Mouse (Mus musculus) hindbrain, embryonic 12.5 days (tissue): ENCODE measurements around the gene 0610012G03Rik. TPM values are rescaled to one million over a fixed set of nuclear protein-coding genes. Genes with fewer than 3 reads are reported as not detected.

Experiments used
- ATAC-seq: fragments of 200-750 bp; cut with Nextera tagmentation; 2 replicates; pipeline ENCODE4 v1.8.0; 2017; ENCODE audit warnings: moderate TSS enrichment; ENCODE audit not compliant: low FRiP score
- H3K27ac ChIP-seq: fragments of 300-500 bp; sonication (generic); 2 replicates; pipeline ENCODE4 v1.5.1; 2016; ENCODE audit warnings: mild to moderate bottlenecking
- H3K27me3 ChIP-seq: fragments of 300-500 bp; sonication (generic); 2 replicates; pipeline ENCODE4 v1.6.1; 2016; ENCODE audit warnings: mild to moderate bottlenecking
- H3K36me3 ChIP-seq: fragments of 300-500 bp; sonication (generic); 2 replicates; pipeline ENCODE4 v1.6.1; 2016; ENCODE audit warnings: mild to moderate bottlenecking
- H3K4me1 ChIP-seq: fragments of 300-500 bp; sonication (generic); 2 replicates; pipeline ENCODE4 v1.6.1; 2016
- H3K4me2 ChIP-seq: fragments of 300-500 bp; sonication (generic); replicated peaks from 2 replicates; pipeline ENCODE4 v1.6.1; 2016; ENCODE audit warnings: mild to moderate bottlenecking
- H3K4me3 ChIP-seq: fragments of 300-500 bp; sonication (generic); 2 replicates; pipeline ENCODE4 v1.5.1; 2016; ENCODE audit warnings: mild to moderate bottlenecking
- H3K9ac ChIP-seq: fragments of 300-500 bp; sonication (generic); 2 replicates; pipeline ENCODE4 v1.6.1; 2016; ENCODE audit warnings: mild to moderate bottlenecking, moderate library complexity
- H3K9me3 ChIP-seq: fragments of 300-500 bp; sonication (generic); replicated peaks from 2 replicates; pipeline ENCODE4 v1.6.1; 2016; ENCODE audit warnings: mild to moderate bottlenecking
- whole genome bisulfite sequencing: fragments of 180-500 bp; shearing (Covaris S2); methylation state at CpG from one replicate; pipeline ENCODE4 v1.1.7; 2016; 5-methylcytosine and 5-hydroxymethylcytosine counted together
- polyA plus RNA-seq: library from polyadenylated mRNA; unstranded; fragments of >200 nt; fragmentation: Nextera tagmentation; extraction: Ambion mirVana; gene quantifications from 2 replicates; pipeline ENCODE4 v1.2.1, GENCODE M21; 2016

Gene 0610012G03Rik
- polyA plus RNA-seq, 1 experiment from 2014 or later: 88.2 TPM

DNA sequence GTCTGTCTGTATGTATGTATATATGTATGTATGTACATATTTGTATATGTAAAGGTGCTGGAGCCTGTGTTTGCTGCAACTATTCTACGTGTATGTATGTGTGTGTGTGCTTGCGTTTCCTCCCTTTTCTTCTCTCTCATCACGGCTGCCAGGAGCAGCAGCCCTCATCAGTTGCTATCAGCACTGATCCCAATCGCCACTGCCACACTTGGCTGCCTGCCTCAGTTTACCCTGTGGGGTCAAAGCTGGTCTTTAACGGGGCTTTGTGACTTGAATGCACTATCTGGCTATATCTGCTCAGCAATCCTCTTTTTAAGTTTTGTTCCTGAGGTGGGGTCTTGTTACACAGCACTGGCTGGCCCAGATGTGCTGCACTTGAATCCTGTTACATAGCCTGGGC, 20.9 kb downstream of the 0610012G03Rik start:
- Histone ChIP-seq H3K4me1 (peaks cover 8% of the 10 kb centered on the region), H3K4me3 (no peak overlapping the region), H3K27ac (no peak overlapping the region), H3K4me2 (no peak overlapping the region), H3K36me3 (no peaks in the 10 kb centered on the region), H3K9me3 (no peaks in the 10 kb centered on the region), H3K27me3 (peaks cover 3% of the 10 kb centered on the region; the same call in 1 of the 2 replicates), H3K9ac (no peak overlapping the region)
- ATAC-seq: no peak
- WGBS: 81% methylated on average over 5 of the region's 5 CpGs

DNA sequence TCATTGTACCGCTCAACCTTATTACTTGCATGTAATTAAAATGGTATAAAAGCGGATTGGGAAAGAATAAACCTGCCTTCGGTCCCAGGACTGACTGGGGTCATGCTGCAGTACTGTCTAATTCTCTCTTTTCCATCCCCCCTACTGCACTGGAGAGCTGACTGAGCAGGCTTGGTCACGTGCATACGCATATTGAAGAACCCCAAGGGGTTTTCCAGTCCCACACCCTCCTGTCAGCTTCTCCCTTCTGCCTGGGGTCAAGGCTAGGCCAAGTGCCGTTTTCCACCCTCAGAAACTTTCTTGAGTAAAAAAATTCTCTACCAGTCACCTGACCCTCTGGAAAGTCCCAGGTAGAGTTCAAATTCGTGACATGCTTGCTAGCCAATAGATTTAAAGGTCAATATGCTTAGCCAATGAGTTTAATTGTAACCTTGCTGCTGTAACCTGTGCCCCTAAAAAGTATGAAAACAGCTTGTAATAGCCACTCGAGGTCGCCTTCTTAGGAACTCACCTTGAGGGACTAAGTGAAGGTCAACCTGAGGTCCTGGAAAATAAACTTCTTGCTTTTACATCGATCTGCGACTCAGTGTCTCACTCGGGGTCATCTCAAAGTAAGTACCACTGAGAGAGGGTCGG, 21.6 kb downstream of the 0610012G03Rik start:
- Histone ChIP-seq H3K4me2 (no peak overlapping the region), H3K9ac (no peak overlapping the region), H3K27ac (no peak overlapping the region), H3K9me3 (no peaks in the 10 kb centered on the region), H3K27me3 (peaks cover 3% of the 10 kb centered on the region; the same call in 1 of the 2 replicates), H3K4me1 (peaks cover 2% of the 10 kb centered on the region; the same call in 1 of the 2 replicates), H3K36me3 (no peaks in the 10 kb centered on the region), H3K4me3 (no peak overlapping the region)
- 83% methylated on average over 13 of the region's 13 CpGs for WGBS
- ATAC-seq: no peak

DNA sequence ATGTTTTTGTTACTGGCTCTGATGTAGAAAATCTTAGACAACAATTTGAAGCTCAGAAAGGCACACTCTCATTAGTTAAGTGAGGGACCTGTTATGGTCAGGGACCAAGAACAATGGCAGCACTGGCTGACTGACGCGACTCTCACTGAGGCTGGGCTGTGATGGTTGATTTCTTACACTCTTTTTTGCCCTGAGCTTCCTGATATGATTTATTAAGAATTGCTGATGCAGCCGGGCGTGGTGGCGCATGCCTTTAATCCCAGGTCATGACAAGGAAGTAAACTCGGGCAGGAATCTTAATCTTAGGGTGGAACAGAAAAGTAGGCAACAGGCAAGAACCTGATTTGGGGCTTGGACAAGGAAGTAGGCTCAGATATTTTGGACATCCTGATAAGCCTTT, 22.2 kb downstream of the 0610012G03Rik start:
- Histone ChIP-seq H3K4me1 (no peaks in the 10 kb centered on the region), H3K9me3 (no peaks in the 10 kb centered on the region), H3K36me3 (no peaks in the 10 kb centered on the region), H3K27ac (no peak overlapping the region), H3K4me2 (no peak overlapping the region), H3K9ac (no peak overlapping the region), H3K27me3 (no peaks in the 10 kb centered on the region; the same call in 1 of the 2 replicates), H3K4me3 (no peak overlapping the region)
- 81% methylated on average over 6 of the region's 6 CpGs for WGBS
- ATAC-seq: no peak

DNA sequence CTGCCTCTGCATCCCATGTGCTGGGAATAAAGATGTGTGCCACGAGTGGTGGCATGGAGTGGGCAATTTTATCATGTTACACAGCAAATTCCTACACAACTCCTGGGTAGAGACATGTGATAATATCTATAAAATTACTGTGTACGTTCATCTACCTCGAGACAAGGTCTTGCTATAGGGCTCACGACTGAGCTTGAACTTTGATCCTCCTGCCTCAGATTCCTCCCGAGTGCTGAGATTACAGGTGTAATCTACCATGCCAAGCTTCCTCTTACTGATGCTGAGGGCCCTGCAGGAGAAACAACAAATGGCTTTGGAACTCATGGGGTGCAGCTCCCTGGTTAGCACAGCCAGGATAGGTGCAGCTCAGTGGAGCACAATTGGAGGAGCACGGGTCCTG, 23.9 kb downstream of the 0610012G03Rik start:
- H3K9me3 ChIP-seq: no peaks in the 10 kb centered on the region
- WGBS: 86% methylated on average over 6 of the region's 6 CpGs
- H3K4me2 ChIP-seq: no peak overlapping the region
- H3K4me1 ChIP-seq: no peaks in the 10 kb centered on the region; the same call in 1 of the 2 replicates
- ATAC-seq: no peak
- no peaks in the 10 kb centered on the region for H3K27me3 ChIP-seq
- no peaks in the 10 kb centered on the region for H3K36me3 ChIP-seq
- no peak overlapping the region for H3K27ac ChIP-seq
- no peak overlapping the region for H3K9ac ChIP-seq
- no peak overlapping the region for H3K4me3 ChIP-seq

DNA sequence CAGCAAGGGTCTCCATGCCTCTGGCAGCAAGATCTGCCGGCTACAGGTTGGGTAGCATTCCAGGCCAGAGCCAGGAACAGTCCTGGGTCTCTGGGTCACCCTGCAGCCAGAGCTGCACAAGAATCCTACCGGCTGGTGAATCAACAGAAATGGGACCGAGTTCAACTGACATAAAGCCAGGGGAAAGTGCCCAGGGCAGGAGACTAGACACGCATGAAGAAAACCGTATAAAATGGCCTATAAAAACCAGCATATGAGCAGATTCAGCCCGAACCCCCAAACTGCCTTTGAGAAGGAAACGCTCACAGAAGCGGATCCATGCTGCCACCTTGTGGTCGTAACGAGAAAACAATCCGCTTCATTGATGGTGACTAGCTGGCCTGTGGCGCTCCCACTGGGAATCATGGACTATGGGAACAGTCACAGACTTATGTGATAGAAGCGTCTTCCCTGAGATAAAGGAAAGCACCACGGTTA, 30.0 kb downstream of the 0610012G03Rik start:
- no peak overlapping the region for H3K4me3 ChIP-seq
- H3K36me3 ChIP-seq: no peaks in the 10 kb centered on the region
- H3K27me3 ChIP-seq: no peaks in the 10 kb centered on the region
- no peaks in the 10 kb centered on the region for H3K9me3 ChIP-seq
- peaks cover 2% of the 10 kb centered on the region for H3K4me1 ChIP-seq
- peak overlapping the region; percentile 37 for H3K4me2 ChIP-seq
- 0 out of 2 replicates have a peak overlapping the region, but pooled peaks have one; percentile 8 for H3K9ac ChIP-seq
- ATAC-seq: no peak
- 3% methylated on average over 14 of the region's 14 CpGs for WGBS
- no peak overlapping the region for H3K27ac ChIP-seq

DNA sequence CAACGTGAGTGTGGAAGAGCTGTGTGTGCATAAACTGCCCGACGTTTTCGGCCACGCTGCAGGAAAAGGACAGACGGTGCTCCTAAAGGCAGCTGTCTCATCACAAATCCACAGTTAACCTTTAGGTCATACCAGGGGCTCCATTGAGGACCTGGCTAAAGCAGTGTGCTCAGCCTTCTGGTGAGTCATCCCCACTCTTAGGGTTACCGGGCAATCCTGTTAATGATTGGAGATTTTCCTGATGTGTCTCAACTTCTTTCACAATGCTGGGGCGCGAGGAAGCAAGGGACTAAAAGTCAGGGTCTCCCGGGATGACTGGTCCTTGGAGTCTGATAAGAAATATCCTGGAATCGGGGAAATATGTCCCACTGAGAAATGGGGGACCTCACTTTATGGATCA, 30.5 kb downstream of the 0610012G03Rik start:
- H3K4me1 ChIP-seq: peaks cover 2% of the 10 kb centered on the region
- H3K4me2 ChIP-seq: no peak overlapping the region
- H3K27me3 ChIP-seq: no peaks in the 10 kb centered on the region
- no peak overlapping the region for H3K27ac ChIP-seq
- H3K36me3 ChIP-seq: no peaks in the 10 kb centered on the region
- no peaks in the 10 kb centered on the region for H3K9me3 ChIP-seq
- no peak for ATAC-seq
- H3K9ac ChIP-seq: no peak overlapping the region
- no peak overlapping the region for H3K4me3 ChIP-seq
- WGBS: 71% methylated on average over 11 of the region's 11 CpGs

DNA sequence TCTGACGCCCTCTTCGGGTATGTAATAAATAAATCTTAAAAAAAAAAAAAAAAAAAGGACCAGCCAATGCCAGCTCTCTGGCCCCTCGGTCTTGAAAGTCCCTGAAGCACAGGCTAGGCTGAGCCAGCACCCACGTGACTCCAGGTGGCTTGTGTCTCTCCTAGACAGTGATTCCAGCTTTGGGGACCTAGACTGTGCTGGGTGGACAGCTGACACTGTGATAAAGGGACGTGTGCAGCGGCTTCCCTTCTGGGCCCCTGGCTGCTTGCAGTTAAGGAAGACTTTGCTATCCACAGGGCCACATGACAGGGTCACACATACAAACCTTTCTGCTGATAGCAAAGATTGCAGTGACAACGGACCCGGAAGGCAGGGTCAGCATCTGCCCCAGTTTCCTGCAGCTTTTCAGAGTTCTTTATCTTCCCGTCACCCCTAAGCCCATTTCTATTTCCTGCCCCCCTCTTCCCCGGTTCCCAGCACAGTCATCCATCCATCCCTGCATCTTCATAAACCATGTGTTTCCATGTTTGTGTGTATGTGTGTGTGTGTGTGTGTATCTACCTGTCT, 37.9 kb downstream of the 0610012G03Rik start:
- no peaks in the 10 kb centered on the region; the same call in 1 of the 2 replicates for H3K27me3 ChIP-seq
- H3K9me3 ChIP-seq: no peaks in the 10 kb centered on the region
- no peak for ATAC-seq
- peaks cover 15% of the 10 kb centered on the region for H3K4me1 ChIP-seq
- 75% methylated on average over 10 of the region's 10 CpGs for WGBS
- H3K4me3 ChIP-seq: no peak overlapping the region
- no peaks in the 10 kb centered on the region for H3K36me3 ChIP-seq
- no peak overlapping the region for H3K9ac ChIP-seq
- H3K27ac ChIP-seq: no peak overlapping the region
- H3K4me2 ChIP-seq: no peak overlapping the region

DNA sequence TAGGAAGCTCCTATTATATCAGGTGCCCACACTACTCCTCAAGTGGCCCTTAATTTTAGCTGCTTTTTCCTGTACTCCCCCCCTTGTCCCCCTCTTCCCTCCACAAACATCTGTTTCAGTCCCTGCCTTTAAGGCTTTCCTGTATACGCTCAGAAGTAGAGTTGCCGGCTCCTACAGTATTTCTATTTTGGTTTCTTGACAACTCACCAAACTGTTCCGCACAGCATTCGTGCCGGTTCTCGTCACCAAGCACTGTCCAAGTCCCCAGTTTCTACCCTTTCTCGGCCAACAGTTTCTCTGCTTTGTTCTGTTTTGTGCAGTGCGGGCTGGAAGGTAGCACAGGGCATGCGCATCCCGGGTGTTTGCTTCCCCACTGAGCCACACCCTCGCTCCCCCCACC, 39.3 kb downstream of the 0610012G03Rik start:
- WGBS: 64% methylated on average over 11 of the region's 11 CpGs
- H3K4me3 ChIP-seq: no peak overlapping the region
- peak overlapping the region; percentile 8; the same call in 1 of the 2 replicates for H3K4me2 ChIP-seq
- no peak overlapping the region for H3K9ac ChIP-seq
- H3K4me1 ChIP-seq: peaks cover 15% of the 10 kb centered on the region
- H3K9me3 ChIP-seq: no peaks in the 10 kb centered on the region
- no peak for ATAC-seq
- H3K27ac ChIP-seq: no peak overlapping the region
- no peaks in the 10 kb centered on the region; the same call in 1 of the 2 replicates for H3K27me3 ChIP-seq
- no peaks in the 10 kb centered on the region for H3K36me3 ChIP-seq

DNA sequence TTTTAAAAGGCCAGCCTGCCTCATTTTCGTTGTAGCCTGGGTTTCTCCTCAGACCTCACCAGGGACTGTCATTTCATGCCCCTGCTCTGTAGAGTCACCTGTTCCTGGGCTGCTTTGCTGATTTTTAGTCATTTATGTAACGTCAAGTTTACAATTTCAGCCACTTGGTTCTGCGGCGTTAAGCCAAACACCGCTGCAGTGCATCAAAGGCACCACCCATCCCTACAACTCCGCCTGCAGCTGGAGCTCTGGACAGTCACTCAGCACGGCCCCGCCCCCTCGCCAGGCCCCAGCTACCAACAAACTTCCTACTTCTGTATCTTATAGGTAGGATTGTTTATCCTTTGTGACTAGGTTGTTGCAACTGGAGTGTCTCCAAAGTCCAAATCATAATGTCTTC, 41.4 kb downstream of the 0610012G03Rik start:
- H3K27ac ChIP-seq: 0 out of 2 replicates have a peak overlapping the region, but pooled peaks have one; percentile 17
- no peaks in the 10 kb centered on the region; the same call in 1 of the 2 replicates for H3K27me3 ChIP-seq
- H3K4me3 ChIP-seq: 0 out of 2 replicates have a peak overlapping the region, but pooled peaks have one; percentile 8
- peak overlapping the region; percentile 43 for H3K4me2 ChIP-seq
- no peaks in the 10 kb centered on the region for H3K36me3 ChIP-seq
- H3K4me1 ChIP-seq: peaks cover 15% of the 10 kb centered on the region
- ATAC-seq: no peak
- no peaks in the 10 kb centered on the region for H3K9me3 ChIP-seq
- H3K9ac ChIP-seq: peak overlapping the region; percentile 19; the same call in 1 of the 2 replicates
- WGBS: 16% methylated on average over 9 of the region's 9 CpGs

DNA sequence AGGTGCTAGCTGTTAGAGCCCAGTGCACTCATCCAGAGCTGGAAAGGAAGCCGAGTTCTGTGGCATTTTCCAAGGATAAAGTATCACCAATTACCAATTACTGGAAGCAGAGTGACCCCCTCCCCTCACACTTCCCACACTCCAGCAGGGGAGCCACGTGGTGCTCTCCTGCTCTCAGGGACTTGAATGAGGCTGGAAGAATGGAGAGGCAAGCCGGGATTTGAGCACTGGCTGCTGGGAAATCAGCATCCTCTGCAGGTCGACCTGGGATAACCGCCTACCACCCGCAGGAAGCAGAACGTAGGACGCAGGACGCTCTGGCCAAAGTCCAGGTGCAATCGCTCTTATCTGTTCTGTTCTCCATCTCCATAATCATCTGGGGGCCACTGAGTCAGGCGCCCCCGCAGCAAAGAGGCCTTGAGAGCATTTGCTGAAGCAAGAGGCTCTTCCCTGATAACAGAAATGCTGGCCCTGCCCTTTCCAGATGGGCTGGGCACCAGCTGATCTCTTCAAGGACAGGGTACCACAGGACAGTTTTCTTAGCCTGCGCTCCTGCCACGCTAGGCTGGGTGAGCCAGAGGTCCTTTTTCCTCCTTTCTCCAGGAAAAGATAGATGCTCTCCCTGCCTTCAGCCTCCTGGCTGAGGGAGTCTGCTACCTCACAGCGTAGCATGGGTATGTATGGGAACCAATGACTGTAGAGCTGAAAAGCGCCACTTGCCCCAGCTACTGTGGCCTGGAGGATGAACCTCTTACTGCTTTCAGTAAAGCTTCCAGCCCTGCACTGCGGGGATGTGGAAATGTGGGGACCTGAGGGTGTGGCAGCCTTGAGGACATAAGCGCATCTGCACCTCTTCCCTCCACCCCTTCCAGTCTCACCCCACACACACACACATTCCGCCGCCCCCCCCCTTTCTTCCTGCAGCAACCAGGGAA, 42.1 kb downstream of the 0610012G03Rik start:
- H3K27me3 ChIP-seq: no peaks in the 10 kb centered on the region; the same call in 1 of the 2 replicates
- H3K9me3 ChIP-seq: no peaks in the 10 kb centered on the region
- peak overlapping the region; percentile 19; the same call in 1 of the 2 replicates for H3K9ac ChIP-seq
- no peaks in the 10 kb centered on the region for H3K36me3 ChIP-seq
- peaks cover 15% of the 10 kb centered on the region for H3K4me1 ChIP-seq
- H3K4me2 ChIP-seq: peak overlapping the region; percentile 43
- ATAC-seq: 0 out of 2 replicates have a peak, but pooled peaks have one; percentile 16
- 0 out of 2 replicates have a peak overlapping the region, but pooled peaks have one; percentile 8 for H3K4me3 ChIP-seq
- WGBS: 35% methylated on average over 20 of the region's 20 CpGs
- H3K27ac ChIP-seq: peak overlapping the region; percentile 17; the same call in 1 of the 2 replicates

DNA sequence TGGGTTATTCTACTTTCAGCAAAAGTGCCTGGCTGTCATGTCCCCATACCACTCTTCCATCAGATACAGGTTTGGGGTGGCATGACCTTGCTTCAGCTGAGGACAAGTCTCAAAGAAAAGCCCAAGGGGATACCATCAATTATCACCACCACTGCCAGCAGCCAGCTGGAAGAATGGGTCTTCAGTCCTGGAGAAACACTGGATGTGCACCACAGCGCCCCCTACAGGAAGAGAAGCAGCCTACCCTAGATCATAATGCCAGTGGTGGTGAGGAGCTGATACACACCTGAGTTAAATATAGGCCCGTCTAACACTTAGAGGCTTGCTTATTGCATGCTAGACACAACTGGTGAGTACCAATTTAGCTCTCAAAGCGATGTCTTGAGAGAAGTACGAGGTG, 43.0 kb downstream of the 0610012G03Rik start:
- peaks cover 15% of the 10 kb centered on the region for H3K4me1 ChIP-seq
- H3K27me3 ChIP-seq: no peaks in the 10 kb centered on the region; the same call in 1 of the 2 replicates
- H3K9ac ChIP-seq: no peak overlapping the region
- H3K4me2 ChIP-seq: no peak overlapping the region
- peaks cover 2% of the 10 kb centered on the region for H3K9me3 ChIP-seq
- ATAC-seq: no peak
- 80% methylated on average over 4 of the region's 4 CpGs for WGBS
- H3K4me3 ChIP-seq: no peak overlapping the region
- H3K36me3 ChIP-seq: no peaks in the 10 kb centered on the region
- no peak overlapping the region for H3K27ac ChIP-seq

DNA sequence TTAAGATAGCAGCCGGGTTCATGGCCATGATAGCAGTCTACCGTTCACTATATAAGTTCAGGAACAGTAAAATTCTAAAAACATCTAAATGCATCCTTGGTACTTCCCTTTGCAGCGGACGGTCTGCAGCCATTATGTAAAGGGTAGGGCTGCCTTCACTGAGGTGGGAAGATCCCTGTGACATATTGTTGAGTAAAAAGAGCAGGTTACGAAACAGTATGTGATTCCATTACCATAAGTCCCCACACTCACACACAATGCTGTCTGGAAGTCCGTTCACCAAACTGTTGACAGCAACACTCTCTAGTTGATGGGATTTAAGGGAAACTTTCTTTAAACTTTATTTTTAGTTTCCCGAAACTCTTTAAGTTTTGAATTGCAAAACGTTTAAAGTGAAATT, 45.1 kb downstream of the 0610012G03Rik start:
- H3K4me1 ChIP-seq: peaks cover 21% of the 10 kb centered on the region
- H3K9me3 ChIP-seq: peaks cover 10% of the 10 kb centered on the region
- 91% methylated on average over 8 of the region's 8 CpGs for WGBS
- no peak overlapping the region for H3K27ac ChIP-seq
- ATAC-seq: no peak
- no peak overlapping the region for H3K9ac ChIP-seq
- no peaks in the 10 kb centered on the region; the same call in 1 of the 2 replicates for H3K27me3 ChIP-seq
- no peak overlapping the region for H3K4me3 ChIP-seq
- no peak overlapping the region for H3K4me2 ChIP-seq
- no peaks in the 10 kb centered on the region for H3K36me3 ChIP-seq
